Mouse (Mus musculus): ENCODE measurements around the gene Edc3. TPM values are rescaled to one million over a fixed set of nuclear protein-coding genes. Genes with fewer than 3 reads are reported as not detected.

Edc3 gene
- polyA plus RNA-seq, 1 experiment from 2014 or later: 22.1 TPM

- Histone ChIP-seq H3K4me1 (ENCODE audit: control insufficient read depth, insufficient read depth, low read length) (peaks cover 8% of the 10 kb centered on the region), H3K9me3 (ENCODE audit: control insufficient read depth, low read length) (peaks cover 5% of the 10 kb centered on the region; the same call in 1 of the 2 replicates), H3K27ac (replicated peaks; ENCODE audit: low read depth, low read length) (no peak overlapping the region), H3K4me2 (ENCODE audit: low read depth, low read length) (no peak overlapping the region), H3K36me3 (ENCODE audit: control insufficient read depth, insufficient read depth, low read length) (peaks cover 38% of the 10 kb centered on the region), H3K9ac (ENCODE audit: low read depth, low read length) (no peak overlapping the region), H3K27me3 (replicated peaks; ENCODE audit: control insufficient read depth, insufficient read depth, low read length) (no peaks in the 10 kb centered on the region), H3K4me3 (ENCODE audit: low read depth, low read length) (no peak overlapping the region)
- 64% methylated on average over 2 of the region's 2 CpGs for WGBS
- DNase-seq (ENCODE audit: low spot score) (no peak), ATAC-seq (ENCODE audit: low read depth) (no peak)
Observed at GRCm38 (mm10) chr9:57712194-57712593, 3.9 kb downstream of the Edc3 start.

- ATAC-seq (ENCODE audit: low read depth): no peak
- 88% methylated on average over 7 of the region's 7 CpGs for WGBS
Observed at GRCm38 (mm10) chr9:57718408-57718807, 10.1 kb downstream of the Edc3 start.

GRCm38 (mm10) chr9:57720736-57721135 lies 12.4 kb downstream of the Edc3 start:
- H3K27ac ChIP-seq (replicated peaks; ENCODE audit: low read depth, low read length): no peak overlapping the region
- H3K4me2 ChIP-seq (ENCODE audit: low read depth, low read length): no peak overlapping the region
- no peak overlapping the region for H3K4me3 ChIP-seq (ENCODE audit: low read depth, low read length)
- 93% methylated on average over 3 of the region's 3 CpGs for WGBS
- H3K27me3 ChIP-seq (replicated peaks; ENCODE audit: control insufficient read depth, insufficient read depth, low read length): no peaks in the 10 kb centered on the region
- DNase-seq (ENCODE audit: low spot score) (no peak), ATAC-seq (ENCODE audit: low read depth) (no peak)
- H3K36me3 ChIP-seq (ENCODE audit: control insufficient read depth, insufficient read depth, low read length): peaks cover 58% of the 10 kb centered on the region
- no peaks in the 10 kb centered on the region for H3K9me3 ChIP-seq (ENCODE audit: control insufficient read depth, low read length)
- H3K9ac ChIP-seq (ENCODE audit: low read depth, low read length): no peak overlapping the region
- H3K4me1 ChIP-seq (ENCODE audit: control insufficient read depth, insufficient read depth, low read length): no peaks in the 10 kb centered on the region

More at GRCm38 (mm10) chr9:57718408-57718807, 10.1 kb downstream of the Edc3 start:
- Histone ChIP-seq H3K4me2 (ENCODE audit: low read depth, low read length) (no peak overlapping the region), H3K36me3 (ENCODE audit: control insufficient read depth, insufficient read depth, low read length) (peaks cover 71% of the 10 kb centered on the region), H3K27ac (replicated peaks; ENCODE audit: low read depth, low read length) (no peak overlapping the region), H3K9me3 (ENCODE audit: control insufficient read depth, low read length) (no peaks in the 10 kb centered on the region), H3K4me1 (ENCODE audit: control insufficient read depth, insufficient read depth, low read length) (no peaks in the 10 kb centered on the region), H3K27me3 (replicated peaks; ENCODE audit: control insufficient read depth, insufficient read depth, low read length) (no peaks in the 10 kb centered on the region), H3K4me3 (ENCODE audit: low read depth, low read length) (no peak overlapping the region), H3K9ac (ENCODE audit: low read depth, low read length) (no peak overlapping the region)
- DNase-seq (ENCODE audit: low spot score): no peak

- Histone ChIP-seq H3K27ac (replicated peaks; ENCODE audit: low read depth, low read length) (no peak overlapping the region), H3K36me3 (ENCODE audit: control insufficient read depth, insufficient read depth, low read length) (peaks cover 60% of the 10 kb centered on the region), H3K9ac (ENCODE audit: low read depth, low read length) (no peak overlapping the region), H3K27me3 (replicated peaks; ENCODE audit: control insufficient read depth, insufficient read depth, low read length) (no peaks in the 10 kb centered on the region), H3K4me2 (ENCODE audit: low read depth, low read length) (no peak overlapping the region), H3K9me3 (ENCODE audit: control insufficient read depth, low read length) (no peaks in the 10 kb centered on the region), H3K4me3 (ENCODE audit: low read depth, low read length) (no peak overlapping the region), H3K4me1 (ENCODE audit: control insufficient read depth, insufficient read depth, low read length) (no peaks in the 10 kb centered on the region)
- WGBS: 95% methylated on average over 1 of the region's 1 CpGs
- no peak for ATAC-seq (ENCODE audit: low read depth)
- DNase-seq (ENCODE audit: low spot score): no peak
Observed at GRCm38 (mm10) chr9:57722371-57722770, 14.0 kb downstream of the Edc3 start.

- Histone ChIP-seq H3K4me1 (ENCODE audit: control insufficient read depth, insufficient read depth, low read length) (no peaks in the 10 kb centered on the region), H3K4me3 (ENCODE audit: low read depth, low read length) (no peak overlapping the region), H3K9me3 (ENCODE audit: control insufficient read depth, low read length) (no peaks in the 10 kb centered on the region), H3K27ac (replicated peaks; ENCODE audit: low read depth, low read length) (no peak overlapping the region), H3K4me2 (ENCODE audit: low read depth, low read length) (no peak overlapping the region), H3K27me3 (replicated peaks; ENCODE audit: control insufficient read depth, insufficient read depth, low read length) (no peaks in the 10 kb centered on the region), H3K36me3 (ENCODE audit: control insufficient read depth, insufficient read depth, low read length) (peaks cover 61% of the 10 kb centered on the region), H3K9ac (ENCODE audit: low read depth, low read length) (no peak overlapping the region)
- WGBS: 75% methylated on average over 5 of the region's 5 CpGs
- DNase-seq (ENCODE audit: low spot score) (peak; percentile 24), ATAC-seq (ENCODE audit: low read depth) (no peak)
Observed at GRCm38 (mm10) chr9:57723315-57723715, 15.0 kb downstream of the Edc3 start.

- Histone ChIP-seq H3K27ac (replicated peaks; ENCODE audit: low read depth, low read length) (no peak overlapping the region), H3K4me3 (ENCODE audit: low read depth, low read length) (no peak overlapping the region), H3K4me1 (ENCODE audit: control insufficient read depth, insufficient read depth, low read length) (no peaks in the 10 kb centered on the region), H3K36me3 (ENCODE audit: control insufficient read depth, insufficient read depth, low read length) (peaks cover 58% of the 10 kb centered on the region), H3K9me3 (ENCODE audit: control insufficient read depth, low read length) (no peaks in the 10 kb centered on the region), H3K27me3 (replicated peaks; ENCODE audit: control insufficient read depth, insufficient read depth, low read length) (no peaks in the 10 kb centered on the region), H3K9ac (ENCODE audit: low read depth, low read length) (no peak overlapping the region), H3K4me2 (ENCODE audit: low read depth, low read length) (no peak overlapping the region)
- 78% methylated on average over 5 of the region's 5 CpGs for WGBS
- no peak for DNase-seq (ENCODE audit: low spot score)
- ATAC-seq (ENCODE audit: low read depth): no peak
Observed at GRCm38 (mm10) chr9:57723796-57724195, 15.5 kb downstream of the Edc3 start.

- 93% methylated on average over 3 of the region's 3 CpGs for WGBS
- no peak for ATAC-seq (ENCODE audit: low read depth)
Observed at GRCm38 (mm10) chr9:57724701-57725100, 16.4 kb downstream of the Edc3 start.

GRCm38 (mm10) chr9:57728312-57728711 lies 20.0 kb downstream of the Edc3 start:
- H3K9ac ChIP-seq (ENCODE audit: low read depth, low read length): no peak overlapping the region
- H3K4me2 ChIP-seq (ENCODE audit: low read depth, low read length): no peak overlapping the region
- H3K36me3 ChIP-seq (ENCODE audit: control insufficient read depth, insufficient read depth, low read length): peaks cover 46% of the 10 kb centered on the region
- no peaks in the 10 kb centered on the region for H3K9me3 ChIP-seq (ENCODE audit: control insufficient read depth, low read length)
- no peak for DNase-seq (ENCODE audit: low spot score)
- 94% methylated on average over 1 of the region's 1 CpGs for WGBS
- no peaks in the 10 kb centered on the region for H3K27me3 ChIP-seq (replicated peaks; ENCODE audit: control insufficient read depth, insufficient read depth, low read length)
- no peaks in the 10 kb centered on the region for H3K4me1 ChIP-seq (ENCODE audit: control insufficient read depth, insufficient read depth, low read length)
- no peak overlapping the region for H3K4me3 ChIP-seq (ENCODE audit: low read depth, low read length)
- ATAC-seq (ENCODE audit: low read depth): no peak
- no peak overlapping the region for H3K27ac ChIP-seq (replicated peaks; ENCODE audit: low read depth, low read length)

More at GRCm38 (mm10) chr9:57724701-57725100, 16.4 kb downstream of the Edc3 start:
- H3K4me2 ChIP-seq (ENCODE audit: low read depth, low read length): no peak overlapping the region
- H3K9ac ChIP-seq (ENCODE audit: low read depth, low read length): no peak overlapping the region
- H3K4me1 ChIP-seq (ENCODE audit: control insufficient read depth, insufficient read depth, low read length): no peaks in the 10 kb centered on the region
- H3K36me3 ChIP-seq (ENCODE audit: control insufficient read depth, insufficient read depth, low read length): peaks cover 57% of the 10 kb centered on the region
- no peak overlapping the region for H3K27ac ChIP-seq (replicated peaks; ENCODE audit: low read depth, low read length)
- H3K4me3 ChIP-seq (ENCODE audit: low read depth, low read length): no peak overlapping the region
- H3K9me3 ChIP-seq (ENCODE audit: control insufficient read depth, low read length): no peaks in the 10 kb centered on the region
- DNase-seq (ENCODE audit: low spot score): no peak
- no peaks in the 10 kb centered on the region for H3K27me3 ChIP-seq (replicated peaks; ENCODE audit: control insufficient read depth, insufficient read depth, low read length)

- Histone ChIP-seq H3K9ac (ENCODE audit: low read depth, low read length) (no peak overlapping the region), H3K4me1 (ENCODE audit: control insufficient read depth, insufficient read depth, low read length) (no peaks in the 10 kb centered on the region), H3K4me3 (ENCODE audit: low read depth, low read length) (no peak overlapping the region), H3K27ac (replicated peaks; ENCODE audit: low read depth, low read length) (no peak overlapping the region), H3K4me2 (ENCODE audit: low read depth, low read length) (no peak overlapping the region), H3K36me3 (ENCODE audit: control insufficient read depth, insufficient read depth, low read length) (peaks cover 34% of the 10 kb centered on the region), H3K27me3 (replicated peaks; ENCODE audit: control insufficient read depth, insufficient read depth, low read length) (no peaks in the 10 kb centered on the region), H3K9me3 (ENCODE audit: control insufficient read depth, low read length) (no peaks in the 10 kb centered on the region)
- 95% methylated on average over 6 of the region's 6 CpGs for WGBS
- no peak for ATAC-seq (ENCODE audit: low read depth)
- no peak for DNase-seq (ENCODE audit: low spot score)
Observed at GRCm38 (mm10) chr9:57733606-57734005, 25.3 kb downstream of the Edc3 start.
